Mouse (Mus musculus): ENCODE measurements at regions not wholly inside any gene's neighbourhood (a gene's known extent, or its start where the extent isn't known, plus 50 kb on each side); places are given as distances from the start of the nearest gene placed in this dataset.

- DNase-seq, result no peak
Observed at GRCm38 (mm10) chr15:27412761-27413160, 53.7 kb upstream of the Ank start.

GRCm38 (mm10) chr15:27413486-27413885 lies 53.0 kb upstream of the Ank start:
- DNase-seq, result no peak

- no peak for DNase-seq
Observed at GRCm38 (mm10) chr15:27414819-27415218, 51.7 kb upstream of the Ank start.

All from kidney, adult 9 months (tissue).